In the genomic region with DNA sequence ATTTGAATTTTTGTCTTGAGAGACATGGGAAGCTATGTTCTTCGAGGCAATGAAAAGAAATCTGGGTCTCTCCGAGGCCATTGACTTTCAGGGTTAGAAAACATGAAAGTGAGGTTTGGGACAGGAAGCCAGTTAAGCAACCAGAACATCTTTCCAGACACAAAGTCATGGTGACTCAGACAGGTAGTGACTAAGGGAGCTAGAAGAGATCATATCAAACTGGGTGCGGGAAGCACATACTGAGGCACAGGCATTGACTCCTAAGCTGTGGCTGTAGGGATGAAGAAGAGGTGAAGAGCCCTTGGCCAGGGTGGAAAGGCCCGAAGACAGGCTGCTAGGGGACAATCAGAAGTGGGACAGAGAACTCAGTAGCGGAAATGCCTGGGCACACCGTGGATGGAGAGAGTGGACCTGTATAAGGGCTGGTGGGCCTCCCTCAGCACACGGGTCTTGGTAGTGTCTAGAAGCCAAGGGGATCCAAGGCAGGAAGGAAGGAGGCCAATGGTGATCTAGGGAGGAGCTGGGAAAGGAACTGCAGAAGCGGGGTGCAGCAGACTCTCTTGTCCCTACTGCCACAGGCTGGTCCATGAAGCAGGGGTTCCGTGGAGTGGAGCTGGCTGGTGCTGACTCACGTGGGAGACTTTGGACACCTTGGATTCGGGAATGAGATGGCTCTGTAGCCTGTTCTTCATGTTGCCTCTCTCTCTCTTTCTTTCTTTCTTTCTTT, we compare ENCODE assay signal across 7 mouse cellular contexts. TPM values are rescaled to one million over a fixed set of nuclear protein-coding genes. Genes with fewer than 3 reads are reported as not detected.
DNase-seq lines count a peak whose midpoint lies in the region; ATAC-seq lines count a peak whose summit lies in the region.

No protein-coding gene starts in this region.

- H3K4me1 ChIP-seq in forebrain, embryonic 10.5 days, result peaks cover 82% of the 10 kb centered on the region
- H3K4me1 ChIP-seq in limb, embryonic 15.5 days, result peaks cover 20% of the 10 kb centered on the region
- H3K4me1 ChIP-seq in stomach, embryonic 14.5 days (ENCODE audit: control insufficient read depth, insufficient read depth, low read length), result peaks cover 11% of the 10 kb centered on the region; the same call in 1 of the 2 replicates

- peaks cover 3% of the 10 kb centered on the region; the same call in 1 of the 2 replicates for H3K27me3 ChIP-seq in forebrain, embryonic 10.5 days (ENCODE audit: poor library complexity, severe bottlenecking)
- H3K27me3 ChIP-seq in limb, embryonic 15.5 days, result no peaks in the 10 kb centered on the region
- no peaks in the 10 kb centered on the region for H3K27me3 ChIP-seq in stomach, embryonic 14.5 days (ENCODE audit: control insufficient read depth, insufficient read depth, low read length)

- H3K27ac ChIP-seq in forebrain, embryonic 10.5 days, result peak overlapping the region; percentile 99
- H3K27ac ChIP-seq in limb, embryonic 15.5 days, result no peak overlapping the region
- H3K27ac ChIP-seq in stomach, embryonic 14.5 days (ENCODE audit: low read length), result no peak overlapping the region

- no peak overlapping the region for H3K9ac ChIP-seq in limb, embryonic 15.5 days
- H3K9ac ChIP-seq in stomach, embryonic 14.5 days (replicated peaks; ENCODE audit: low read depth, low read length), result no peak overlapping the region

- peak overlapping the region; percentile 98 for H3K4me3 ChIP-seq in forebrain, embryonic 10.5 days
- peak overlapping the region; percentile 93 for H3K4me3 ChIP-seq in limb, embryonic 15.5 days
- H3K4me3 ChIP-seq in stomach, embryonic 14.5 days (ENCODE audit: low read depth, low read length), result peak overlapping the region; percentile 98; the same call in 1 of the 2 replicates

- ATAC-seq in limb, embryonic 15.5 days (ENCODE audit: insufficient number of reproducible peaks, low FRiP score, low TSS enrichment, low read depth), result no peak
- ATAC-seq in stomach, embryonic 14.5 days (ENCODE audit: insufficient number of reproducible peaks, insufficient read depth, low FRiP score, low read depth), result no peak

- H3K36me3 ChIP-seq in forebrain, embryonic 10.5 days (replicated peaks), result peaks cover 19% of the 10 kb centered on the region
- peaks cover 15% of the 10 kb centered on the region; the same call in 1 of the 2 replicates for H3K36me3 ChIP-seq in limb, embryonic 15.5 days
- H3K36me3 ChIP-seq in stomach, embryonic 14.5 days (ENCODE audit: control insufficient read depth, insufficient read depth, low read length), result peaks cover 4% of the 10 kb centered on the region; the same call in 1 of the 2 replicates

- 86% methylated on average over 11 of the region's 11 CpGs for WGBS in forebrain, embryonic 10.5 days
- WGBS in limb, embryonic 15.5 days, result 84% methylated on average over 11 of the region's 11 CpGs
- WGBS in stomach, embryonic 14.5 days, result 84% methylated on average over 11 of the region's 11 CpGs

- H3K4me2 ChIP-seq in limb, embryonic 15.5 days, result peak overlapping the region; percentile 64
- peak overlapping the region; percentile 68 for H3K4me2 ChIP-seq in stomach, embryonic 14.5 days (replicated peaks; ENCODE audit: low read depth, low read length)

- H3K9me3 ChIP-seq in forebrain, embryonic 10.5 days, result peaks cover 7% of the 10 kb centered on the region; the same call in 1 of the 2 replicates
- H3K9me3 ChIP-seq in limb, embryonic 15.5 days, result peaks cover 5% of the 10 kb centered on the region; the same call in 1 of the 2 replicates
- 0 out of 2 replicates have a peak, but pooled peaks cover under 1% of the 10 kb centered on the region for H3K9me3 ChIP-seq in stomach, embryonic 14.5 days (ENCODE audit: control insufficient read depth, low read depth, low read length)

- peak; percentile 96 for DNase-seq in 416B (ENCODE audit: low read depth)
- DNase-seq in CD4-positive helper T cell, adult 2 months (ENCODE audit: low read depth, low spot score), result peak; percentile 67
- no peak for DNase-seq in forebrain, embryonic 10.5 days (ENCODE audit: extremely low spot score, low spot score)
- no peak for DNase-seq in frontal cortex, postnatal 10 days (ENCODE audit: low spot score in 2 of 2)
- no peak for DNase-seq in layer of hippocampus, adult 11-12 months (ENCODE audit: low spot score)

RNA-seq across cellular contexts. Expression of gene Blcap, which starts 3.7 kb away (rescaled TPM):
- polyA plus RNA-seq in forebrain, embryonic 10.5 days (2016; fragmentation: Nextera tagmentation; extraction: Ambion mirVana), result 78.7 and 82.3 TPM in 2 replicates
- polyA plus RNA-seq in limb, embryonic 15.5 days (2015; fragmentation: Nextera tagmentation; extraction: Ambion mirVana), result 54.3 and 54.5 TPM in 2 replicates
- 61.2 and 66.9 TPM in 2 replicates for polyA plus RNA-seq in stomach, embryonic 14.5 days (2014; fragmentation: Nextera tagmentation; extraction: Ambion mirVana)

RNA-seq across cellular contexts. Expression of gene Nnat, which starts 7.5 kb away (rescaled TPM):
- 1,904 and 2,173 TPM in 2 replicates for polyA plus RNA-seq in forebrain, embryonic 10.5 days (2016; fragmentation: Nextera tagmentation; extraction: Ambion mirVana)
- polyA plus RNA-seq in limb, embryonic 15.5 days (2015; fragmentation: Nextera tagmentation; extraction: Ambion mirVana), result 233 and 285 TPM in 2 replicates
- 350 and 400 TPM in 2 replicates for polyA plus RNA-seq in stomach, embryonic 14.5 days (2014; fragmentation: Nextera tagmentation; extraction: Ambion mirVana)

Comparison
In these comparisons a context has a peak if more than half of its experiments do, and no peak if none do; other contexts are left out.
1. DNase-seq: peak in 416B (single experiment) and CD4-positive helper T cell, adult 2 months (single experiment); none in forebrain, embryonic 10.5 days (single experiment), frontal cortex, postnatal 10 days (0 of 2) and layer of hippocampus, adult 11-12 months (single experiment).
2. Peak in every context shown above with its lines, with median percentiles within 50 percentile points of each other: H3K4me3 ChIP-seq.